Mouse (Mus musculus) T-cell, adult 2 months (primary cell): ENCODE data around the gene Erlec1.
A peak's percentile ranks its signal among the peaks of the same experiment; 100 is the strongest.

Source experiments
- DNase-seq: peaks from one replicate; pipeline ENCODE4 v3.0.0; 2022; ENCODE audit warnings: low spot score

The Erlec1 gene

GRCm38 (mm10) chr11:30954279-30954725, at the start of gene Erlec1:
Gene Erlec1 (minus strand): TSS chr11:30954335.
- DNase-seq, result peak; percentile 92

DNA sequence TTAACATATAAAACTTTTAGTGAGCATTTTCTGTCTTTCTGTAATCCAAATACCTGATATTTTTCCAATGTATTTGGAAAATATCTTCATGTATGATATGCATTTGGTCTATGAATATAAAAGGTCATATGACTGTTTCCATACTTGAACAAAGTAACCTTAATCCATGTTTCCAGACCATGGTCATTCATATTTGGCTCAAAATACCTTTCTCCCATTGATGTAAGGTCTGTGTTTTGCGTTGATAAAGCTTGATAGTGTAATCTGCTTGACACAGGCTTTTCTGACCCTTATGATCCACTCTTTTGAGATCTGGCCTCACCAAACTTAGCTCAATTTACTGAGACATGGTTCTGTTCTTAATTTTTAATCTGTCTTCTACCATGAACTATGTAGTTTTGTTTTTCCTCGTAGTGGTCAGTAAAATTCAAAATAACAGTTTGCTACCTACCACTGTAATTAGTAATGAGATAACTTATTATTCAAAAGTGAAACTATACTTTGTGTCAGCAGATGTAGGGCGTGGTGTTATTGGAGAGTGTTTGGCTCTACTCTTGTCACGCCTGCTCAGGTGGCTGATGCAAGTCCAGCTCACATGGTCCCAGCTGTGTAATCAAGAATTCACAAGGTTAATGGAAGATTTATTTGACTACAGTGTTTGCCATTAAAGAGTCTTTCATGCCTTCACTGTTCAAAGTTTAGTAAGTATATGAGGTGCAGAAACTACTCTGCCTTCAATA, 47.2 kb upstream of the Erlec1 start:
- no peak for DNase-seq

DNA sequence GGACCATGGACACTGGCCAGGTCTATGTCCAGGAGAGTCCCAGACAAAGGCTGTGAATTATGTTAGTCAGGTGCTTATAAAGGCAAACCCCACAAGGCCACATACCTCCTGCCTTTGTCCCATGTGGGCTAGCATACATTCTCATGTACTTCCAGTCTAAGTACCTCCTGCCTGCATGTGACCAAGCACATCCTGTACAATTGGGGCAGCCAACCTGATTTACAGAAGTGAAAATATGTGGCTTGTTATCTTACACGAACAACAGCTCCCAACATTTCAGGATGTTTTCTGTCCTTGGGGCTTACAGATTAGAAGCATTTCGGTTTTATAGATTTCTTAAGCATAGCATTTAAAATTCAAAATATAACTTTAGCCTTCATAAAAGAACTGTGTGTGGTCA, 45.9 kb upstream of the Erlec1 start:
- DNase-seq, result no peak

GRCm38 (mm10) chr11:30998704-30999103, 44.6 kb upstream of the Erlec1 start:
- DNase-seq, result no peak

GRCm38 (mm10) chr11:30998199-30998598, 44.1 kb upstream of the Erlec1 start:
- DNase-seq, result no peak

- no peak for DNase-seq
These were observed 42.5 kb upstream of the Erlec1 start for GRCm38 (mm10) chr11:30996670-30997069.

DNA sequence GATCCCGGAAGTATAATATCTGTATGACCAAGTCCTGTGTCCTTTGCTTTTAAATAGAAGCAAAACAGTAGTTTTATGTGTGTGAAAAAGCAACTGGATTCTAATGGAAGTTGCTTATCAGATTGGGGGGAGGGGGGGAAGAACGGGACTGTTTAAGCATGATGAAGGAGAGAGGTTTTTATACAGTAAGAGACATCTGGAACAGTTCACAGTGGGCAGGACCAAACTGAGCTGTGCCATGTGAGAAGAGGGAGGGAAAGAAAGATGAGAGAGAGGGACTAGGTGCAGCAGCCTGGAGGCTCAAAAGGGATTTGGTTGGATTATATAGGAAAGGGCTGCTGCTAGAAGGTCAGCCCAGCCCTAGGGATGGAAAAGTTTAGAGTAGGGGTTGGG, 32.5 kb upstream of the Erlec1 start:
- DNase-seq, result no peak

GRCm38 (mm10) chr11:30985877-30986624, 31.9 kb upstream of the Erlec1 start, which contains the start of gene Chac2:
Gene Chac2 (minus strand): TSS chr11:30986350.
- DNase-seq, result peak; percentile 84

GRCm38 (mm10) chr11:30985237-30985636, 31.1 kb upstream of the Erlec1 start:
- DNase-seq, result no peak

GRCm38 (mm10) chr11:30953469-30954154, 523 bp downstream of the Erlec1 start:
- DNase-seq, result no peak

DNA sequence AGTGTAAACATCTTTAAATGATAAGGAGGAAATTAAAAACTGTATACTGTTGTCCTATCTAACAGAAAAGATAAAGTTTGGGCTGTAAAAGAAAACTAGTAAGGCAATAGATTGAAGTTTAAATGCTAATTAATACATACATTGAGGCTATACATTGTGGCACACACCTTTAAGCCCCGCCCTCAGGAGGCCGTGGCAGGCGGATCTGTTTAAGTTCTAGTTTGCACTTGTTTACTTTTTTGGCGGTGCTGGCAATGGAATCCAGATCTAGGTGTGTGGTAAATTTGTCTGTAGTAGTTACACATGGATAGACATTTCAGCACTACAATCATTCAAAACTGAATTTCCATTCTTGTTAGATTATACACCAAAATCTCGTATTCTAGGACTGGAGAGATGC, 1.3 kb downstream of the Erlec1 start:
- DNase-seq, result peak; percentile 1

- no peak for DNase-seq
These were observed 10.6 kb downstream of the Erlec1 start for GRCm38 (mm10) chr11:30943522-30943921.

DNA sequence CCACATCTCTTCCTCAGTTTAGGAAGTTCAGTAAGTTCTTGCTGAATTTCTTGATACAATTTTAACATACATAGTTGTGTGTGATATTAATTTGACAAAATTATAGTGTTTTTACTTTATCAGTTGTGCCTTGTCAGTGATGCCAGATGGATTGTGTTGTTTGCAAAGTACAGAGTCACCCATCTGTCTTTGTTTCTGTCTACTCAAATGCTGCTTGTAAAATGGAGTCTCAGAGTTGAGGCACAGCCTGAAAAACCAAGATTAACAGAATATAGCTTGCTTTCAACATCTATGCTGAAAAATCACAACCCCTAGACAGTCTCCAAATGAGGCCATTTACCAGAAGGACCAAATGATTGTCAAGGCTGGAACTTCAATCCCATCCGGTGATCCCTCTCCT, 25.6 kb downstream of the Erlec1 start:
- no peak for DNase-seq

GRCm38 (mm10) chr11:30928079-30928478, 26.1 kb downstream of the Erlec1 start:
- DNase-seq, result no peak

DNA sequence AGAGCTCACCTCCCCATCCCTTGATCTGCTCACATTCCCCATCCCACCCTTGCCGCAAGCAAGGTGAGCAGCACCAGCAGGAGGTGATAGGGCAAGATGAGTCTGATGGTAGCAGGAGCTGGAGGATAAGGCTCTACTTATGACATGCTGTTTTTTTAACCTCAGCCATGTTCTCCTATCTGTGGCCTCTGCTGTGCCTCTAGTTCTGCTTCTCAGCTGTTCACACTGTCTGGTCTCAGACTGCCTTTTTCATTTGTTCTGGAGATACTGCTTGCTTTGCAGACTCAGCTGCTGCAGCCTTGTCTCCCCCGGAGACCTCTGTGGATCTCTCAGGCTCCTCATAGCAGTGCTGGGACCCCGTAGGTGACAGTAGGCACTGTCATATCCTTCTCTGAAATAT, 30.9 kb downstream of the Erlec1 start:
- DNase-seq, result no peak

DNA sequence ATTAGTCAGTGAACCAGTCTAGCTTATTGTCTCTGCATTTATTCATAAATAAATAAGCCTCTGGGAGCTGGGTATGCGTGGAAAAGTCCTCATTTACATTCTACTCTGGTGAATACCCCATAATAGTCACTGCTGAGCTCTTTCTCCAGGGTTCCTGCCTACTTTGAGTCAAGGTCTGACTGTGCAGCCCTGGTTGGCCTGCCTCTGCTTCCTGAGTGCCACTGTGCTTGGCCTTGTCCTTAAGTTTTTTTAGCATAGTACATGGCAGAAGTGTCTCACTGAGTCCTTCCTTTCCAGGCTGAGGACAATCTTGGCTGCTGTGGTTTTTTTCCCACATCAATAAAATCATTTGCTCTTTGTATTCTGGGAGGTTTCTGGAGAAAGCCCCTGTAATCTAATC, 33.5 kb downstream of the Erlec1 start:
- no peak for DNase-seq

GRCm38 (mm10) chr11:30912311-30912710, 41.8 kb downstream of the Erlec1 start:
- DNase-seq, result no peak

DNA sequence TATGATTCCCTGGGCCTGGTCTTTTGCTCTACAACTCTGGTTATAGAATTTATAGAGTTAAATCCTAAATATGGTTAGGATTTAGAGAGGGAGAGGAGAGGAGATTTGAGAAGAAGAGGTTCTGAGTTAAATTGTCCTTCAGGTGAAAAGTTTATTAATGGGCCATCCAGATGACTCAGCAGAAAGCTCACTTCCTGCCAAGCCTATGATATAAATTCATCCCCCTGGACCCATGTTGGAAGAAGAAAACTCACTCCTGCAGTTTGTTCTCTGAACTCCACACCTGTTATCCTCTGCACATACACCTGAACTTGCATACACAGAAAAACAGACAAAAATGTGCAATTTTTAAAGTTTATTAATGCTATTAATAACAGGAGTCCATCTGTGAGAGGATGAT, 54.8 kb downstream of the Erlec1 start:
- DNase-seq, result no peak

DNA sequence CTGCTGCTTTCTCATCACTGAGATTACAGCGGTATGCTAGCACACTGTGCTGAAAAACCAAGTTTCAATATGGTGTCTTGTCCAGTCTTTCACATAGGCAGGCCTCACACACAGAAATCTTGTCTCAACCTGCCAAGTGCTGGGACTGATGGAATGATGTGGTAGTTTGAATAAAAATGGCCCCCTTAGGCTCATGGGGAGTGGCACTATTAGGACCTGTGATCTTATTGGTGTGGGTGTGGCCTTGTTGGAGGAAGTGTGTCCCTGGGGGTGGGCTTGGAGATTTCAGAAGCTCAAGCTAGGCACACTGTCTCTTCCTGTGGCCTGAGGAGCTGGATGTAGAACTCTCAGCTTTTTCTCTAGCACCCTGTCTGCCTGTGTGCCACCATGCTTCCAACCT, 57.9 kb downstream of the Erlec1 start:
- DNase-seq, result no peak

DNA sequence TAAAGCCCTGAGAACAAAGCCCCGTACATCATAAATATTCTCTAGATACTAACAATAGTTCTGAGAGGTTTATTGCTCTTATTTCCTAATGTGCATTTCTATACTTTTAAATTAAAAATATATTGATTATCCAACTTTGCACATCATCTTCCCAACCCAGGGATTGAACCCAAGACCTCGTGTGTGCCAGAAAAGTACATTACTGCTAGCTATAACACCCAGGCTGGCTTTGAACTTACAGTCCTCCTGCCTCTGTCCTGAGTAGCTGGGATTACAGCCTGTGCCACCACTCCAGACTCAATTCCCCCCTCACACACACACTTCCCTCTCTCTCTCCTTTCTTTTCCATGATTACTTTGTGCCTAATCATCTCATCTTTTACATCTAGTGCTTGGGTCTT, 66.0 kb downstream of the Erlec1 start:
- no peak for DNase-seq

DNA sequence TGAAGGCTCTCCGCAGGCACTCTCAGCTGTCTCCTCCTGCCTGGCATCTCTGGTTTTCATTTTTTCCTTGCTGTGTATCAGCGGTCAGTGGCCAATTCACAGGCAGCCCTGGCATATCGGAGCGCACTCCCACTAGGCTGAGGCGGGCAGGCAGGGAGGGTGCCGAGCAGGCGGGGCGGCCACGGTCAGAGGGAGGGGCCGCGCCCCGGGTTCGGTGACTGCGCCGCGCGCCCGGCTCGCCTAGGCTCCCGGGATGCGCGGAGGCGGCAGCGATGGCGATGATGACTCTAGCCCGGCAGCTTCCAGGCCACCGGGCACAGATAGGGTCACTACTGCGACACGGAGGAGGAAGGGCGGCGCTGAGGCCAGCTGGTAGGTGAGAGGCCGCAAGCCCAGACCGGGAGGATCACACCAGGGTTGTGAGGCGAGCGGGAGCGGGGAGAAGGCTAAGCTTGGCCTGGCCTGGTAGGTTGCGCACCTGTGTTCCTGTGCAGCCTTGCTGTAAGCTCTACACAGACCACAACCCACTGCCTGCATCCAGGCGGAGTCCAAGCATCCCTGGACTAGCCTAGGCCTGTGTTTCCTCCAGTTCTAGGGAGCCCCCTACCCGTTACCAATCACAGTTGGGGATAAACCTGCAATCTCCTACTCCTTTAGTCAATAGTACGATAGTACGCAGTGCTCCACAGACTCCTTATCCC, 68.8 kb downstream of the Erlec1 start, which contains the start of the genes Gpr75 and Asb3:
Gene Gpr75 (plus strand): TSS at position 188 of the 701 bp plus-strand sequence.
Gene Asb3 (plus strand): TSS at position 246 of the 701 bp plus-strand sequence.
- no peak for DNase-seq
